Mouse (Mus musculus): Measurements from ENCODE around the gene Tmem273. TPM values are rescaled to one million over a fixed set of nuclear protein-coding genes. Genes with fewer than 3 reads are reported as not detected.

Tmem273 gene
- polyA plus RNA-seq, 1 experiment from 2014 or later: 0.30 TPM

DNA sequence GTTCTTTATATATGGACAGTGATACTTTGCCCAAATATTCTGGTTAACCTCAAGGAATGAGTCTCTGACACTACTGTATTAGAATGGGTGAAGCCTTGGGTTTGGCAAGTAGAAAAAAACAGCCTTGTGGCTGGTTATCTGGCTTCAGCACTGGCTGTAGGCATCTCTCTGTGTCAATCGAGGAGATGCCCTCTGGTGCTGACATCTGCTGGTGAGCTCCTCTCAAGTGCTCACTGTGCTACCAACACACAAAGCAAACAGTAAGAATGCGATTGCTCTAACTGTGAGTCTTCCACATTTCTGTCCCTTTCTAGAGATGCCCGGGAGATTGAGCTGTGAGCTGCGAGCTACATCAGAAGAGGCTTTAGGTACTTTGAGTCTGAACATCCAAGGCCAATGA, 30.8 kb downstream of the Tmem273 start:
- no peak for ATAC-seq (ENCODE audit: low FRiP score)
- H3K4me3 ChIP-seq: no peak overlapping the region
- no peak overlapping the region for H3K4me2 ChIP-seq (replicated peaks)
- peaks cover 6% of the 10 kb centered on the region; the same call in 1 of the 2 replicates for H3K4me1 ChIP-seq
- no peaks in the 10 kb centered on the region for H3K36me3 ChIP-seq
- H3K27me3 ChIP-seq: no peaks in the 10 kb centered on the region
- H3K9ac ChIP-seq: no peak overlapping the region
- H3K9me3 ChIP-seq (replicated peaks): no peaks in the 10 kb centered on the region
- 76% methylated on average over 4 of the region's 4 CpGs for WGBS
- no peak overlapping the region for H3K27ac ChIP-seq

DNA sequence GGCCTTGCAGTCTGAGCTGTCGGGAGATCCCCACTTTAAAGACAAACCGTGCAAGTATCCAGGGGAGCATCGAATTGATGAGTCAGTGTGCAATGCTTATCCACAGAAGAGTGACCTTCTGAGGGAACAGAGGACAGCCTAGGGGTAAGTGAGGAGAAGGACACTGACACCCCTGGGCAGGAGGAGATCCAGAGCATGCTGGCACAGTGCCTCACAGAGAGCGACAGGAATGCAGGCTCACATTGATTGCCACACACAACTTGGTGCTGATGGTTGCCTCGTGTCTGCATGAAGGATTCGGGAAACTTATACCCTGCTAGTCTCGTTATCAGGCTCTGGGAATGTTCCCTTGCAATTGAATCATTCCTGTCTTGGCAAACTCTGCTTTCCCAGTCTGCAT, 31.5 kb downstream of the Tmem273 start:
- H3K27me3 ChIP-seq: no peaks in the 10 kb centered on the region
- no peaks in the 10 kb centered on the region for H3K36me3 ChIP-seq
- no peaks in the 10 kb centered on the region for H3K9me3 ChIP-seq (replicated peaks)
- ATAC-seq (ENCODE audit: low FRiP score): no peak
- WGBS: 74% methylated on average over 7 of the region's 7 CpGs
- peaks cover 6% of the 10 kb centered on the region; the same call in 1 of the 2 replicates for H3K4me1 ChIP-seq
- H3K4me3 ChIP-seq: no peak overlapping the region
- H3K27ac ChIP-seq: no peak overlapping the region
- H3K9ac ChIP-seq: no peak overlapping the region
- no peak overlapping the region for H3K4me2 ChIP-seq (replicated peaks)

- Histone ChIP-seq H3K36me3 (no peaks in the 10 kb centered on the region), H3K27ac (no peak overlapping the region), H3K9me3 (replicated peaks) (no peaks in the 10 kb centered on the region), H3K9ac (no peak overlapping the region), H3K4me1 (peaks cover 8% of the 10 kb centered on the region; the same call in 1 of the 2 replicates), H3K4me3 (no peak overlapping the region), H3K27me3 (no peaks in the 10 kb centered on the region), H3K4me2 (replicated peaks) (no peak overlapping the region)
- no peak for ATAC-seq (ENCODE audit: low FRiP score)
- WGBS: 70% methylated on average over 1 of the region's 1 CpGs
These were observed 33.5 kb downstream of the Tmem273 start for GRCm38 (mm10) chr14:32819297-32819696.

DNA sequence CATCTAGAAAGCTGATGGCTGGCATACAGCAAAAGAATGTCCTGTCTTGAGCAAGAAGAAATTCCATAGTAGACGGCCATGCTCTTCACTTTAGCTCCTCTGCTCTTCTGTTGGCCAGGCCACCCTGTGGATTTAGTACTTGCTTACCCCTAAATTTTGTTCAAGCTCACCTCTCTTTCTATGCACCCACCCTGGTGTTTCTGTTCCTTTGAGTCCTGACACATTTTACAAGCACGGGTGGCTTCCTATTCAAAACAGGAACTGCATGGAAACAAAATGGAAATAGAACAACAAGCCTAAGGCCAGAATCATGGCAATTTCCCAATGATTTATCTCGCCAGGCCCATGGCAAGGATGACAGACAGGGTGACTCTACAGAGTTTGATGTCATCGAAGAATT, 37.0 kb downstream of the Tmem273 start:
- Histone ChIP-seq H3K4me3 (no peak overlapping the region), H3K9ac (no peak overlapping the region), H3K4me2 (replicated peaks) (no peak overlapping the region), H3K27ac (no peak overlapping the region), H3K4me1 (peaks cover 22% of the 10 kb centered on the region), H3K36me3 (no peaks in the 10 kb centered on the region), H3K27me3 (no peaks in the 10 kb centered on the region), H3K9me3 (replicated peaks) (no peaks in the 10 kb centered on the region)
- 85% methylated on average over 4 of the region's 4 CpGs for WGBS
- no peak for ATAC-seq (ENCODE audit: low FRiP score)

- Histone ChIP-seq H3K9me3 (replicated peaks) (no peaks in the 10 kb centered on the region), H3K27ac (no peak overlapping the region), H3K9ac (no peak overlapping the region), H3K4me2 (replicated peaks) (no peak overlapping the region), H3K4me3 (no peak overlapping the region), H3K27me3 (no peaks in the 10 kb centered on the region), H3K36me3 (no peaks in the 10 kb centered on the region), H3K4me1 (peaks cover 24% of the 10 kb centered on the region)
- ATAC-seq (ENCODE audit: low FRiP score): no peak
- WGBS: 80% methylated on average over 3 of the region's 3 CpGs
These were observed 38.1 kb downstream of the Tmem273 start for GRCm38 (mm10) chr14:32823861-32824260.

- WGBS: 61% methylated on average over 14 of the region's 14 CpGs
- Histone ChIP-seq H3K4me3 (no peak overlapping the region), H3K36me3 (no peaks in the 10 kb centered on the region), H3K4me2 (replicated peaks) (no peak overlapping the region), H3K9me3 (replicated peaks) (no peaks in the 10 kb centered on the region), H3K9ac (no peak overlapping the region), H3K4me1 (peaks cover 18% of the 10 kb centered on the region), H3K27me3 (no peaks in the 10 kb centered on the region), H3K27ac (no peak overlapping the region)
- no peak for ATAC-seq (ENCODE audit: low FRiP score)
These were observed 38.7 kb downstream of the Tmem273 start for GRCm38 (mm10) chr14:32824267-32825150.

DNA sequence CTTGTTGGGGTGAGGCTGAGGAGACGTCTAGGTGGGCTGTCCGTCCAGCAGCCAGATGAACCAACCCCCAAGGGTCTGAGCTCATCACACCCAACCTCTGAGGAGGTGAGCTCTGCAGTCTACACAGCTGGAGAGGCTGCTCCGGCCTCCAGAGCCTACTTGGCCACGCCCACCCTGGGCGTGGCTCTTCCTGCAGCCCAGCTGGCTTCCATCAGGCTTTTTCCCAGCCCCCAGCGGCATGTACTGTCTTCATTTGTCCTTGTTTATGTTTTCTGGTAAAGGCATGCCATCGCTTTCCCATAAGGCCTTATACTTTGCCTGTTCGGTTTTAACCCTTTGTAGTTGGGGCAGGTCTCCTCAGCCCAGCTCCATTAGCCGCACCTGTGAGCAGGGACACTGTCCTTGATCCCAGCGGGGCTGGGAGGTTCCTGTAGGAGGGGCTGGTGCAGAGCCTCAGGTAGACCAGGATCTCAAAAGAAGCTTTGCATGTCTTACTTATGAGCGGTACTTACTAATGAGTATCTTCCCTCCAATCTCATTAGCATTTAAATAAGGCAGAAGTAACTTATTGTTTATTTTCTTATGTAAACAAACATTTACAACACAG, 39.8 kb downstream of the Tmem273 start:
- no peak overlapping the region for H3K27ac ChIP-seq
- whole genome bisulfite sequencing: 9% methylated on average over 11 of the region's 11 CpGs
- H3K36me3 ChIP-seq: no peaks in the 10 kb centered on the region
- peak overlapping the region; percentile 23 for H3K4me2 ChIP-seq (replicated peaks)
- no peak overlapping the region for H3K9ac ChIP-seq
- H3K27me3 ChIP-seq: no peaks in the 10 kb centered on the region
- H3K4me3 ChIP-seq: no peak overlapping the region
- peak; percentile 54; the same call in 1 of the 2 replicates for ATAC-seq (ENCODE audit: low FRiP score)
- 0 out of 2 replicates have a peak, but pooled peaks cover 2% of the 10 kb centered on the region for H3K9me3 ChIP-seq (replicated peaks)
- peaks cover 18% of the 10 kb centered on the region for H3K4me1 ChIP-seq

DNA sequence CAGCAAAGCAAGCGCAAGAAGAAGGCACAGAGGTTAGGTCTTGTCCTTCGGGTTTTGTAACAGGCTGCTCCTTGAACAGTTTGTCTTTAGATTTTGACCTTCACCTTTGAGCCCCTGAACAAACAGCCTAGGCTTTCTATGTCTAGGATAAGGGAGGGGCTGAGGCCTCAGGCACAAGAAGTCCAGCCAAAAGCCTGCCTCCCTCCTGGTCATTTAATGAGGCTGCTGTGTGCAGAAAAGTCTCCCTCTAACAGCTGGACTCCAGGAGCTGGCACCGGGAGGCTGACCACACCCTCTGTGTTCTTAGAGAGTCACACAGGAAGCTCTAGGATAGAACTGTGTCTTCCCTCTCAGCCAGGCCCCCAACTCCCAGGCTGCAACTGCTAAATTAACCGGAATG, 41.4 kb downstream of the Tmem273 start:
- Histone ChIP-seq H3K9me3 (replicated peaks) (0 out of 2 replicates have a peak, but pooled peaks cover 3% of the 10 kb centered on the region), H3K27me3 (no peaks in the 10 kb centered on the region), H3K9ac (no peak overlapping the region), H3K4me1 (peaks cover 18% of the 10 kb centered on the region), H3K4me2 (replicated peaks) (no peak overlapping the region), H3K27ac (no peak overlapping the region), H3K4me3 (no peak overlapping the region), H3K36me3 (no peaks in the 10 kb centered on the region)
- WGBS: 68% methylated on average over 4 of the region's 4 CpGs
- no peak for ATAC-seq (ENCODE audit: low FRiP score)

- peaks cover 18% of the 10 kb centered on the region for H3K4me1 ChIP-seq
- H3K36me3 ChIP-seq: no peaks in the 10 kb centered on the region
- 53% methylated on average over 6 of the region's 6 CpGs for WGBS
- no peak overlapping the region for H3K9ac ChIP-seq
- ATAC-seq (ENCODE audit: low FRiP score): no peak
- no peaks in the 10 kb centered on the region for H3K27me3 ChIP-seq
- H3K27ac ChIP-seq: no peak overlapping the region
- 0 out of 2 replicates have a peak, but pooled peaks cover 3% of the 10 kb centered on the region for H3K9me3 ChIP-seq (replicated peaks)
- no peak overlapping the region for H3K4me2 ChIP-seq (replicated peaks)
- no peak overlapping the region for H3K4me3 ChIP-seq
These were observed 42.4 kb downstream of the Tmem273 start for GRCm38 (mm10) chr14:32827994-32828650.

- H3K4me2 ChIP-seq (replicated peaks): no peak within 1 kb of the TSS
- no peak within 1 kb of the TSS for H3K9ac ChIP-seq
- H3K4me1 ChIP-seq: no peaks in the 10 kb centered on the region
- WGBS: 75% methylated on average over 8 of the region's 8 CpGs
- 0 out of 2 replicates have a peak, but pooled peaks cover 3% of the 10 kb centered on the region for H3K9me3 ChIP-seq (replicated peaks)
- no peaks in the 10 kb centered on the region for H3K27me3 ChIP-seq
- no peak within 1 kb of the TSS for H3K4me3 ChIP-seq
- no peak for ATAC-seq (ENCODE audit: low FRiP score)
- H3K27ac ChIP-seq: no peak within 1 kb of the TSS
- no peaks in the 10 kb centered on the region for H3K36me3 ChIP-seq
These were observed 48.1 kb downstream of the Tmem273 start, which contains the start of gene Fam170b for GRCm38 (mm10) chr14:32833847-32834246. Gene Fam170b (plus strand): TSS chr14:32833962.

- 86% methylated on average over 14 of the region's 14 CpGs for WGBS
- Histone ChIP-seq H3K9ac (no peak overlapping the region), H3K27ac (no peak overlapping the region), H3K4me3 (no peak overlapping the region), H3K9me3 (replicated peaks) (0 out of 2 replicates have a peak, but pooled peaks cover 3% of the 10 kb centered on the region), H3K27me3 (no peaks in the 10 kb centered on the region), H3K4me2 (replicated peaks) (no peak overlapping the region), H3K36me3 (no peaks in the 10 kb centered on the region), H3K4me1 (no peaks in the 10 kb centered on the region)
- no peak for ATAC-seq (ENCODE audit: low FRiP score)
These were observed 49.4 kb downstream of the Tmem273 start for GRCm38 (mm10) chr14:32835181-32835580.

GRCm38 (mm10) chr14:32835596-32835995, 49.8 kb downstream of the Tmem273 start:
- Histone ChIP-seq H3K9me3 (replicated peaks) (no peaks in the 10 kb centered on the region), H3K4me1 (no peaks in the 10 kb centered on the region), H3K27ac (no peak overlapping the region), H3K4me3 (no peak overlapping the region), H3K36me3 (no peaks in the 10 kb centered on the region), H3K9ac (no peak overlapping the region), H3K27me3 (no peaks in the 10 kb centered on the region), H3K4me2 (replicated peaks) (no peak overlapping the region)
- WGBS: 93% methylated on average over 14 of the region's 14 CpGs
- ATAC-seq (ENCODE audit: low FRiP score): no peak

Measured in hindbrain, embryonic 12.5 days (tissue).